Mouse (Mus musculus): Measurements from ENCODE around the gene Gm5475. TPM values are rescaled to one million over a fixed set of nuclear protein-coding genes. Genes with fewer than 3 reads are reported as not detected.
"Not testable (repeated sequence)": the region's sequence is repeated elsewhere in the genome, so short reads cannot be mapped to it uniquely, and the experiment has no call there.

The Gm5475 gene
- polyA plus RNA-seq (2016; fragmentation: Nextera tagmentation; extraction: Ambion mirVana) = 0.12 TPM in 1 of 2 replicates, not detected in the other

GRCm38 (mm10) chr15:100421758-100422197, at the start of gene Gm5475:
Gene Gm5475 (plus strand): TSS chr15:100422147.
- 23% methylated on average over 3 of the region's 3 CpGs for WGBS
- ATAC-seq (ENCODE audit: insufficient number of reproducible peaks, low FRiP score); H3K36me3 ChIP-seq; H3K9me3 ChIP-seq (replicated peaks): not testable (repeated sequence)
- Histone ChIP-seq H3K4me1 (replicated peaks) (peaks cover 51% of the 10 kb centered on the region), H3K27ac (ENCODE audit: poor library complexity, severe bottlenecking) (peak within 1 kb of the TSS; percentile 5; the same call in 1 of the 2 replicates), H3K9ac (peak within 1 kb of the TSS; percentile 88), H3K4me2 (peak within 1 kb of the TSS; percentile 98), H3K27me3 (replicated peaks) (peaks cover 21% of the 10 kb centered on the region), H3K4me3 (peak within 1 kb of the TSS; percentile 86)

DNA sequence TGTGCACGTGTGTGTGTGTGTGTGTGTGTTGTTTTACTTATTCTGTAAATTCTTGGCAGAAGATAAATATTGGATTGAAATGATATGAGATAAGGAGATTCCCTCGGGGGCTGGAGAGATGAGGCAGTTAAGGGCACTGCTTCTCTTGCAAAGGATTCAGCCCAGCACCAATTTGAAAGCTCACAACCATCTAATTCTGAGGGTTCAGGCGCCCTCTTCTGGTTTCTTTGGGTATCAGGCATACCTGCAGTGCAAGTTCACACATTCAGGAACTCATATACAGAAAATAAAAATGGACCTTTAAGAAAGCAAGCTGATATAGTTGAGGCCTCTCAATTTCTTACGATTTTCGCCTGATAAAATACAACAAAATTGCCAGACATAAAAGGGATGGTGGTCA, 46.9 kb upstream of the Gm5475 start:
- Histone ChIP-seq H3K9me3 (replicated peaks) (no peaks in the 10 kb centered on the region), H3K4me1 (replicated peaks) (no peaks in the 10 kb centered on the region), H3K4me2 (no peak overlapping the region), H3K36me3 (no peaks in the 10 kb centered on the region), H3K27ac (ENCODE audit: poor library complexity, severe bottlenecking) (no peak overlapping the region), H3K4me3 (no peak overlapping the region), H3K9ac (no peak overlapping the region), H3K27me3 (replicated peaks) (no peaks in the 10 kb centered on the region; the same call in 1 of the 2 replicates)
- ATAC-seq (ENCODE audit: insufficient number of reproducible peaks, low FRiP score) = no peak
- 27% methylated on average over 5 of the region's 5 CpGs for WGBS

DNA sequence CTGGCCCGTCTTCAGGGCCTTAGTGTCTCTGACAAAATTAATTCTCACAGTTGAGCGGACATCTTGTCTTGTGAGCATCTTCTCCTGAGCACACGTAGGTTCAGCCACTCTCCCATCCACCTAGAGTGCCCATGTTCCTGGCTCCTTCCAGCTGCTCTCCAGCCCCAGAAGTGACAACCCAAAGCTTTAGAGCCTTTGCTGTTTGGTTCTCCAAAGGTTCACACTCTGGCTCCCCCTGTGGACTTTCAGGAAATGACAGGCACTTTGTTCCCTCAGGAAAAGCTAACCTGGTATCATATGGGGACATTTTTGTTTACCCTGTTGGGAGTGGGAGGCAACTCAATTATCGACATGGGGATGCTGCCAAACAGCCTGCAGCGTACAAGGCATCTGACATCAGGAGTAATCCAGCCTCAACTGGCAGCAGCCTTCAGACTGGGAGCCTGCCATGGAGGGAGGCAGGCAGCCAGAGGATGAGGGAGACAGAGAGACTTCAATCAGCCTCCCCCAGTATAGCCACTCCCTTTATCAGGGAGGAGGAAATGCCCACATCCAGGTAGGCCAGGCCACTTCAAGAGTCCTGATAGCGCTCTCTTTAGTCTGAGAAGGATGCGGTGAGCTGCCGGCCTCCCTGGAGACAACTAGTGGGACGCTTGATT, 44.0 kb upstream of the Gm5475 start:
- H3K36me3 ChIP-seq; H3K9ac ChIP-seq; H3K27ac ChIP-seq (ENCODE audit: poor library complexity, severe bottlenecking); H3K4me3 ChIP-seq; H3K4me2 ChIP-seq; H3K4me1 ChIP-seq (replicated peaks); H3K9me3 ChIP-seq (replicated peaks); H3K27me3 ChIP-seq (replicated peaks): not testable (repeated sequence)
- ATAC-seq (ENCODE audit: insufficient number of reproducible peaks, low FRiP score) = 0 out of 2 replicates have a peak, but pooled peaks have one; percentile 22
- 42% methylated on average over 4 of the region's 9 CpGs for WGBS

- 86% methylated on average over 8 of the region's 8 CpGs for WGBS
- H3K27ac ChIP-seq (ENCODE audit: poor library complexity, severe bottlenecking) = no peak overlapping the region
- no peak overlapping the region for H3K9ac ChIP-seq
- H3K27me3 ChIP-seq (replicated peaks) = peaks cover 4% of the 10 kb centered on the region; the same call in 1 of the 2 replicates
- no peak overlapping the region for H3K4me3 ChIP-seq
- no peak overlapping the region for H3K4me2 ChIP-seq
- ATAC-seq (ENCODE audit: insufficient number of reproducible peaks, low FRiP score) = no peak
- no peaks in the 10 kb centered on the region for H3K9me3 ChIP-seq (replicated peaks)
- H3K4me1 ChIP-seq (replicated peaks) = no peaks in the 10 kb centered on the region
- H3K36me3 ChIP-seq = no peaks in the 10 kb centered on the region
Measured at GRCm38 (mm10) chr15:100379658-100380057, 42.3 kb upstream of the Gm5475 start.

- ATAC-seq (ENCODE audit: insufficient number of reproducible peaks, low FRiP score) = no peak
- peaks cover 4% of the 10 kb centered on the region; the same call in 1 of the 2 replicates for H3K27me3 ChIP-seq (replicated peaks)
- H3K9me3 ChIP-seq (replicated peaks) = no peaks in the 10 kb centered on the region
- H3K27ac ChIP-seq (ENCODE audit: poor library complexity, severe bottlenecking) = no peak overlapping the region
- WGBS = 66% methylated on average over 2 of the region's 2 CpGs
- H3K4me2 ChIP-seq = no peak overlapping the region
- no peak overlapping the region for H3K9ac ChIP-seq
- H3K4me3 ChIP-seq = no peak overlapping the region
- H3K36me3 ChIP-seq = no peaks in the 10 kb centered on the region
- no peaks in the 10 kb centered on the region for H3K4me1 ChIP-seq (replicated peaks)
Measured at GRCm38 (mm10) chr15:100380104-100380503, 41.8 kb upstream of the Gm5475 start.

DNA sequence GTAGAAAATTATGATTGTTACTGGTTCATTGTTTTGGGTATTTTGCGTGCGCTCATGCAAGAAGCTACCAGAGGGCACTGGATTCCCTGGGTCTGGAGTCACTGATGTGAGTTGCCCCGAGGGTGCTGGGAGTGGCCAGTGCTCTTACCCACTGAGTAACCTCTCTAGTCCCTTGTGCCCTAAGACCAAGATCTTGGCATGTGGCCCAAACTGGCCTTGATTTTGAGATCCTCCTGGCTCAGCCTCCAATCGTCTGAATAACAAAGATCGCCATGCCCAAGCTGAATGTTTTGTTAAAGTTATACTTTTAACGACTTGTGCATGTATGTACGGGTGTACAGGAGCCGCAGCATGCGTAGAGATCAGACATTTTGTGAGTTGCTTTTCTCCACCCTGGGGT, 36.2 kb upstream of the Gm5475 start:
- H3K9me3 ChIP-seq (replicated peaks) = no peaks in the 10 kb centered on the region
- ATAC-seq (ENCODE audit: insufficient number of reproducible peaks, low FRiP score) = no peak
- 0 out of 2 replicates have a peak, but pooled peaks cover 4% of the 10 kb centered on the region for H3K27me3 ChIP-seq (replicated peaks)
- H3K27ac ChIP-seq (ENCODE audit: poor library complexity, severe bottlenecking) = no peak overlapping the region
- H3K9ac ChIP-seq = no peak overlapping the region
- H3K4me3 ChIP-seq = no peak overlapping the region
- no peaks in the 10 kb centered on the region for H3K36me3 ChIP-seq
- H3K4me2 ChIP-seq = no peak overlapping the region
- H3K4me1 ChIP-seq (replicated peaks) = peaks cover 15% of the 10 kb centered on the region
- 91% methylated on average over 9 of the region's 9 CpGs for WGBS

GRCm38 (mm10) chr15:100387544-100388223, 34.3 kb upstream of the Gm5475 start:
- H3K27ac ChIP-seq (ENCODE audit: poor library complexity, severe bottlenecking) = no peak overlapping the region
- ATAC-seq (ENCODE audit: insufficient number of reproducible peaks, low FRiP score) = no peak
- no peaks in the 10 kb centered on the region for H3K27me3 ChIP-seq (replicated peaks)
- H3K4me1 ChIP-seq (replicated peaks) = peaks cover 26% of the 10 kb centered on the region
- no peaks in the 10 kb centered on the region for H3K36me3 ChIP-seq
- H3K4me2 ChIP-seq = no peak overlapping the region
- 94% methylated on average over 17 of the region's 17 CpGs for WGBS
- no peak overlapping the region for H3K4me3 ChIP-seq
- no peaks in the 10 kb centered on the region for H3K9me3 ChIP-seq (replicated peaks)
- H3K9ac ChIP-seq = no peak overlapping the region

GRCm38 (mm10) chr15:100388224-100388835, 33.6 kb upstream of the Gm5475 start:
- H3K36me3 ChIP-seq = peaks cover under 1% of the 10 kb centered on the region; the same call in 1 of the 2 replicates
- H3K9ac ChIP-seq = no peak overlapping the region
- no peaks in the 10 kb centered on the region for H3K9me3 ChIP-seq (replicated peaks)
- H3K27me3 ChIP-seq (replicated peaks) = no peaks in the 10 kb centered on the region
- no peak overlapping the region for H3K4me2 ChIP-seq
- H3K4me3 ChIP-seq = no peak overlapping the region
- H3K4me1 ChIP-seq (replicated peaks) = peaks cover 33% of the 10 kb centered on the region
- H3K27ac ChIP-seq (ENCODE audit: poor library complexity, severe bottlenecking) = no peak overlapping the region
- ATAC-seq (ENCODE audit: insufficient number of reproducible peaks, low FRiP score) = no peak
- WGBS = 85% methylated on average over 16 of the region's 16 CpGs

GRCm38 (mm10) chr15:100388886-100389285, 33.1 kb upstream of the Gm5475 start:
- Histone ChIP-seq H3K4me3 (no peak overlapping the region), H3K9me3 (replicated peaks) (no peaks in the 10 kb centered on the region), H3K27me3 (replicated peaks) (no peaks in the 10 kb centered on the region), H3K4me2 (no peak overlapping the region), H3K27ac (ENCODE audit: poor library complexity, severe bottlenecking) (no peak overlapping the region), H3K36me3 (peaks cover 6% of the 10 kb centered on the region; the same call in 1 of the 2 replicates), H3K4me1 (replicated peaks) (peaks cover 33% of the 10 kb centered on the region), H3K9ac (no peak overlapping the region)
- WGBS = 80% methylated on average over 9 of the region's 9 CpGs
- ATAC-seq (ENCODE audit: insufficient number of reproducible peaks, low FRiP score) = no peak

DNA sequence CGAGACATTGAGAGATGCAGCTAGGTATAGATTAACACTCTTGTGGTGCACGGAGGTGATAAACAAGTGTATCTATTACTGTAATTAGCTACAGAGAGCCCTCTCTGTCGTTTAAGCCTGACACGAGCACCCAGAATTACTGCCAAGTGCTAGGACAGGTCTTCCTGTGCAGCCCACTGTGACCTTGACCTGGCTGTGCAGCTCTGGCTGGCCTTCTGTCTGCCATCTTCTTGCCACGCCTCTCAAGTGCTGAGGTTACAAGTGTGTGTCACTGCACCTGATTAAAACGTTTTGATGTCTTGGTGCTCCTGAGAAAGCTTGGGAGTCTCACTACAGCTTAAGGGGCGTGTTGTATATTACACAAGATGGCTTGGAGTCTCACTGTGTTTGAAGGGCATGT, 30.9 kb upstream of the Gm5475 start:
- peaks cover 36% of the 10 kb centered on the region for H3K4me1 ChIP-seq (replicated peaks)
- no peak overlapping the region for H3K9ac ChIP-seq
- 53% methylated on average over 7 of the region's 7 CpGs for WGBS
- no peaks in the 10 kb centered on the region for H3K27me3 ChIP-seq (replicated peaks)
- H3K4me3 ChIP-seq = no peak overlapping the region
- H3K4me2 ChIP-seq = no peak overlapping the region
- peaks cover 26% of the 10 kb centered on the region for H3K36me3 ChIP-seq
- H3K9me3 ChIP-seq (replicated peaks) = peaks cover 3% of the 10 kb centered on the region; the same call in 1 of the 2 replicates
- ATAC-seq (ENCODE audit: insufficient number of reproducible peaks, low FRiP score) = no peak
- H3K27ac ChIP-seq (ENCODE audit: poor library complexity, severe bottlenecking) = no peak overlapping the region; the same call in 1 of the 2 replicates

GRCm38 (mm10) chr15:100391599-100391998, 30.3 kb upstream of the Gm5475 start:
- no peak overlapping the region for H3K4me3 ChIP-seq
- no peak overlapping the region for H3K9ac ChIP-seq
- no peaks in the 10 kb centered on the region for H3K27me3 ChIP-seq (replicated peaks)
- peaks cover 36% of the 10 kb centered on the region for H3K4me1 ChIP-seq (replicated peaks)
- peak; percentile 26; the same call in 1 of the 2 replicates for ATAC-seq (ENCODE audit: insufficient number of reproducible peaks, low FRiP score)
- 74% methylated on average over 7 of the region's 7 CpGs for WGBS
- H3K27ac ChIP-seq (ENCODE audit: poor library complexity, severe bottlenecking) = no peak overlapping the region
- peaks cover 3% of the 10 kb centered on the region; the same call in 1 of the 2 replicates for H3K9me3 ChIP-seq (replicated peaks)
- peaks cover 32% of the 10 kb centered on the region for H3K36me3 ChIP-seq
- no peak overlapping the region for H3K4me2 ChIP-seq

Measured in heart, embryonic 12.5 days (tissue).